Mouse (Mus musculus): ENCODE measurements at regions not wholly inside any gene's neighbourhood (a gene's known extent, or its start where the extent isn't known, plus 50 kb on each side); places are given as distances from the start of the nearest gene placed in this dataset.

DNA sequence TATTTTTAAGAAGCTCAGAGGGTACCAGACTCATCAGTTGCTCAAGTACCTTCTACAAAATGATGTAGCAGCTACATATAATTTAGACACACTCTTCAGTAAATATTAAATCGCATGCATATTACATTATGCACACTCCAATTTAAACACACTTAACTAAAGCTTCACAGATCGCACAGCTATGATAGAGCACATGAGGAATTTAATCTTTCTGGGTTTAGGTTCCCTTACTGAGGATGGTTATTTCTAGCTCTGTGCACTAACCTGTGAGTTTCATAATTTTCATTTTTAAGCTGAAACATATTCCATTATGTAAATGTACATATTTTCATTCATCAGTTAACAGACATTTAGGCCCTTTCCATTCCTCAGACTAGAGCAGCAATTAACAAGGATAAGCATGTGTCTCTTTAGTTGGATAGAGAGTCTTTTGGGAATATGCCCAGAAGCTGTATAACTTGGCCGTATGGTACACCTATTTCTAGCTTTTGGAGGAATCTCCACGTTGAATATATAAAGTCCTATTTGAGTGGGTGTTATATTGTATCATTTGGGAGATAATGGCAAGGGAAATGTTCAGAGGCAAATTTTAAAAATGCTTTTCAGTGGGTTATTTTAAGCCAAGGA is 694.0 kb downstream of the Trib2 start:
- no peak for TF ChIP-seq CTCF (IDR thresholded peaks at IDR 0.05; ENCODE audit: low read depth, low read length)
- no peak for TF ChIP-seq POLR2A (IDR thresholded peaks at IDR 0.05; ENCODE audit: extremely low read depth, insufficient read depth, low read length)

Data from liver, adult 2 months (tissue).